Mouse (Mus musculus) lung, postnatal 0 days (tissue): ENCODE results near the gene Foxj1.

Experiments
- CTCF ChIP-seq: IDR thresholded peaks from 2 replicates; pipeline ENCODE4 v1.5.1; 2016; ENCODE audit warnings: antibody characterized with exemption, mild to moderate bottlenecking
- EP300 ChIP-seq: IDR thresholded peaks from 2 replicates; pipeline ENCODE4 v1.6.1; 2016; ENCODE audit warnings: antibody characterized with exemption, mild to moderate bottlenecking, control low read depth

- TF ChIP-seq CTCF (no peak), EP300 (no peak)
Measured at GRCm38 (mm10) chr11:116332232-116332982, 2.8 kb downstream of the Foxj1 start.
